Mouse (Mus musculus) MEL (cell line): ENCODE data around the gene Ints14. TPM values are rescaled to one million over a fixed set of nuclear protein-coding genes. Genes with fewer than 3 reads are reported as not detected.

ENCODE experiments used
- DNase-seq: peaks from one replicate; pipeline ENCODE4 v3.0.0; 2011; ENCODE audit warnings: low read depth, low spot score
- H3K27ac ChIP-seq: 2 replicates; pipeline ENCODE4 v1.5.1; 2012; ENCODE audit warnings: low read depth, mild to moderate bottlenecking, control low read depth, low read length, moderate library complexity; ENCODE audit not compliant: control insufficient read depth
- H3K27me3 ChIP-seq, 2 experiments: fragments of 150-350 bp in 1 of 2; sonication (generic) in 1 of 2; 2 replicates each; pipeline ENCODE4 v1.6.1; 2012; ENCODE audit warnings: low read length in 2 of 2, mild to moderate bottlenecking in 2 of 2, improper control_type of control experiment in 1 of 2, moderate library complexity in 1 of 2; ENCODE audit not compliant: insufficient read depth in 2 of 2, control insufficient read depth in 1 of 2
- H3K36me3 ChIP-seq, 2 experiments: 2 replicates each; pipeline ENCODE4 v1.6.1; 2012 to 2014; ENCODE audit warnings: low read length in 2 of 2, improper control_type of control experiment in 1 of 2, inconsistent platforms in 1 of 2, mild to moderate bottlenecking in 1 of 2; ENCODE audit not compliant: insufficient read depth in 2 of 2, control insufficient read depth in 1 of 2
- H3K4me1 ChIP-seq, 2 experiments: fragments of 150-350 bp in 1 of 2; sonication (generic) in 1 of 2; 2 replicates each; pipeline ENCODE4 v1.6.1; 2012; ENCODE audit warnings: low read length in 2 of 2, improper control_type of control experiment in 1 of 2, mild to moderate bottlenecking in 1 of 2; ENCODE audit not compliant: insufficient read depth in 2 of 2, control insufficient read depth in 1 of 2
- H3K4me3 ChIP-seq, 2 experiments: fragments of 150-350 bp in 1 of 2; sonication (generic) in 1 of 2; 2 replicates each; pipeline ENCODE4 v1.5.1; 2012; ENCODE audit warnings: low read depth in 2 of 2, low read length in 2 of 2, mild to moderate bottlenecking in 2 of 2, moderate library complexity in 2 of 2, control low read depth in 1 of 2, improper control_type of control experiment in 1 of 2; ENCODE audit not compliant: control insufficient read depth in 1 of 2, insufficient read depth in 1 of 2
- H3K79me2 ChIP-seq: 2 replicates; pipeline ENCODE4 v1.6.1; 2012; ENCODE audit warnings: mild to moderate bottlenecking, low read length, moderate library complexity; ENCODE audit not compliant: control insufficient read depth, poor library complexity, insufficient read depth
- H3K9ac ChIP-seq: 2 replicates; pipeline ENCODE4 v1.6.1; 2012; ENCODE audit warnings: low read depth, mild to moderate bottlenecking, control low read depth, low read length, moderate library complexity; ENCODE audit not compliant: control insufficient read depth, poor library complexity, severe bottlenecking
- H3K9me3 ChIP-seq: fragments of 150-350 bp; sonication (generic); replicated peaks from 2 replicates; pipeline ENCODE4 v1.6.1; 2012; ENCODE audit warnings: mild to moderate bottlenecking, low read length, improper control_type of control experiment, moderate library complexity; ENCODE audit not compliant: insufficient read depth
- CHD1 ChIP-seq: IDR thresholded peaks from 2 replicates; pipeline ENCODE4 v1.6.1; 2012; ENCODE audit warnings: low read depth, mild to moderate bottlenecking, inconsistent platforms, low read length, improper control_type of control experiment
- ELF1 ChIP-seq: IDR thresholded peaks from 2 replicates; pipeline ENCODE4 v1.6.1; 2014; ENCODE audit warnings: low read depth, mild to moderate bottlenecking, inconsistent platforms, low read length, improper control_type of control experiment, moderate library complexity
- GATA1 ChIP-seq: IDR thresholded peaks from 2 replicates; pipeline ENCODE4 v1.6.1; 2011; ENCODE audit warnings: low read depth, low read length, improper control_type of control experiment
- HCFC1 ChIP-seq: IDR thresholded peaks from 2 replicates; pipeline ENCODE4 v1.6.1; 2012; ENCODE audit warnings: low read depth, mild to moderate bottlenecking, inconsistent platforms, low read length, improper control_type of control experiment, moderate library complexity
- JUND ChIP-seq: IDR thresholded peaks from 2 replicates; pipeline ENCODE4 v1.6.1; 2011; ENCODE audit warnings: low read depth, mild to moderate bottlenecking, improper control_type of control experiment, low read length
- MAZ ChIP-seq: IDR thresholded peaks from 2 replicates; pipeline ENCODE4 v1.6.1; 2012; ENCODE audit warnings: low read depth, mild to moderate bottlenecking, inconsistent platforms, low read length, improper control_type of control experiment
- MEF2A ChIP-seq: IDR thresholded peaks from 2 replicates; pipeline ENCODE4 v1.6.1; 2014; ENCODE audit warnings: low read depth, mild to moderate bottlenecking, inconsistent platforms, low read length, improper control_type of control experiment; ENCODE audit not compliant: poor library complexity, insufficient replicate concordance, severe bottlenecking; ENCODE audit errors: extremely low read depth
- NELFE ChIP-seq: IDR thresholded peaks from 2 replicates; pipeline ENCODE4 v1.6.1; 2011; ENCODE audit warnings: low read depth, low read length, improper control_type of control experiment
- POLR2A ChIP-seq, 2 experiments: IDR thresholded peaks; 2 replicates each; pipeline ENCODE4 v1.6.1; 2011 to 2012; ENCODE audit warnings: low read length in 2 of 2, mild to moderate bottlenecking in 2 of 2, control low read depth in 1 of 2, improper control_type of control experiment in 1 of 2, low read depth in 1 of 2, moderate library complexity in 1 of 2; ENCODE audit not compliant: control insufficient read depth in 1 of 2, insufficient read depth in 1 of 2, poor library complexity in 1 of 2
- POLR2AphosphoS2 ChIP-seq: IDR thresholded peaks from 2 replicates; pipeline ENCODE4 v1.6.1; 2011; ENCODE audit warnings: low read length, improper control_type of control experiment
- RCOR1 ChIP-seq: IDR thresholded peaks from 2 replicates; pipeline ENCODE4 v1.6.1; 2012; ENCODE audit warnings: low read depth, mild to moderate bottlenecking, inconsistent platforms, low read length, improper control_type of control experiment
- SIN3A ChIP-seq: IDR thresholded peaks from 2 replicates; pipeline ENCODE4 v1.6.1; 2012; ENCODE audit warnings: low read length, improper control_type of control experiment, inconsistent platforms
- TAL1 ChIP-seq: IDR thresholded peaks from 2 replicates; pipeline ENCODE4 v1.6.1; 2012; ENCODE audit warnings: mild to moderate bottlenecking, inconsistent platforms, low read length, moderate library complexity, mixed read lengths
- TBP ChIP-seq: IDR thresholded peaks from 2 replicates; pipeline ENCODE4 v1.8.0; 2011; ENCODE audit warnings: low read depth, low read length, improper control_type of control experiment
- ZC3H11A ChIP-seq: IDR thresholded peaks from 2 replicates; pipeline ENCODE4 v1.6.1; 2012; ENCODE audit warnings: low read depth, mild to moderate bottlenecking, inconsistent platforms, low read length, improper control_type of control experiment
- ZMIZ1 ChIP-seq: IDR thresholded peaks from 2 replicates; pipeline ENCODE4 v1.6.1; 2012; ENCODE audit warnings: low read depth, mild to moderate bottlenecking, inconsistent platforms, low read length, improper control_type of control experiment, moderate library complexity
- ZNF384 ChIP-seq: IDR thresholded peaks from 2 replicates; pipeline ENCODE4 v1.6.1; 2012; ENCODE audit warnings: low read depth, mild to moderate bottlenecking, inconsistent platforms, low read length, improper control_type of control experiment
- polyA plus RNA-seq, 2 experiments: library from polyadenylated mRNA; stranded (reverse) in 1 of 2; unstranded in 1 of 2; fragments of >175 nt in 1 of 2; fragments of >200 nt in 1 of 2; gene quantifications; 2 replicates each; pipeline versions ENCODE4 v1.2.1 to v1.2.4; 2012; ENCODE audit warnings: low replicate concordance in 2 of 2, low read depth in 1 of 2; ENCODE audit not compliant: insufficient read length in 2 of 2, insufficient read depth in 1 of 2, missing spikeins in 1 of 2
- total RNA-seq: library from RNA; depleted of rRNA; stranded (reverse); fragments of 300-350 nt; gene quantifications from 2 replicates; pipeline ENCODE4 v1.2.3, GENCODE M21; 2012

Gene Ints14
- total and polyA plus RNA-seq, 3 experiments = 37.9 to 54.1 TPM; not detected in 1

DNA sequence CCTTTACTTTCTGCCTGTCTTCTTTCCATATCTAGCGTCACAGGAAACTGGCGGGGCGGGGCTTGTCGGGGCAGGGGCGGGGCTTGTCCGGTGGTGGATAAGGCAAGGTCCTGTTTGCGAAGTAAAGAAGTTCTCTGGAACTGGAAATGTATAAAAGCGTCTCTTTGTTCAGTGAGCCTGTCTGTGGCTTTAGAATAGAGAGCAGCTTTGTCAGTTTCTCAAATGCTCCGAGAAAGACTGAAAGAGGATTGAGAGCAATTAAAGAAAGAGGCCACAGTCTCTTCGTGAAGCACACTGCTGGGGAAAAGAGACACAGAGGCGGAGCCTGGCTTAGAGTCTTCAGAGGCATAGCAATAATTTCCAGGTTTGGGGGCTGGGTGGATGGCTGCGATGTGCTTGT, 4.4 kb upstream of the Ints14 start:
- Histone ChIP-seq H3K9ac (peak overlapping the region; percentile 89), H3K36me3 (peaks cover 0 to 10% of the 10 kb centered on the region in 2 experiments; a peak in 2 of 4 replicates), H3K27me3 (no peaks in the 10 kb centered on the region), H3K79me2 (peaks cover 2% of the 10 kb centered on the region; the same call in 1 of the 2 replicates), H3K27ac (peak overlapping the region; percentile 98), H3K4me1 (peaks cover 0 to 13% of the 10 kb centered on the region in 2 experiments; a peak in 1 of 4 replicates), H3K4me3 (peak overlapping the region; percentile 68 to 75), H3K9me3 (no peaks in the 10 kb centered on the region)
- DNase-seq = peak; percentile 87
- no peak for TF ChIP-seq JUND
- no peak for TF ChIP-seq CHD1
- TF ChIP-seq TBP = peak; percentile 58; the same call in 1 of the 2 replicates
- 0 out of 2 replicates have a peak, but pooled peaks have one; percentile 10 for TF ChIP-seq ZMIZ1
- TF ChIP-seq NELFE = peak; percentile 35
- TF ChIP-seq ELF1 = no peak
- TF ChIP-seq GATA1 = peak; percentile 43
- no peak for TF ChIP-seq MAZ
- TF ChIP-seq POLR2AphosphoS2 = no peak
- peak in 1 of 2 experiments; percentile 62; a peak in 2 of 4 replicates for TF ChIP-seq POLR2A (IDR thresholded peaks at IDR 0.05; ENCODE audit: control insufficient read depth in 1 of 2, insufficient read depth in 1 of 2, low read depth in 1 of 2, low read length in 2 of 2, poor library complexity in 1 of 2)
- no peak for TF ChIP-seq MEF2A
- peak; percentile 82 for TF ChIP-seq SIN3A
- no peak for TF ChIP-seq TAL1
- peak; percentile 53; the same call in 1 of the 2 replicates for TF ChIP-seq HCFC1

DNA sequence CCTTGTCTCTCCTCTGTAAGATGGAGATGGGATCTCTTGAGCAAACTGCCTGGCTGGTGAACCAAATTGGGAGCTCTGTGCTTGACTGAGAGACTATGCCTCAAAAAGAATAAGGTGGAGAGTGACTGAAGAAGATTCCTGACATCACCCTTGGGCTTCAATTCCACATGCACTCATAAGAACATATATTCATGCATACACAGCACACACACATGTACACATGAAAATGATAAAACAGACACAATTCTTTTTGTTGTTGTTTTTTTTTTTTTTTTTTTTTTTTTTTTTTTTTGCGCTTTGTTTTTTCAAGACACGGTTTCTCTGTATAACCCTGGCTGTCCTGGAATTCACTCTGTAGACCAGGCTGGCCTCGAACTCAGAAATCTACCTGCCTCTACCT, 3.4 kb upstream of the Ints14 start:
- Histone ChIP-seq H3K9ac (no peak overlapping the region), H3K79me2 (peaks cover 7% of the 10 kb centered on the region), H3K36me3 (peaks cover 0 to 14% of the 10 kb centered on the region in 2 experiments; a peak in 2 of 4 replicates), H3K4me1 (peaks cover 0 to 17% of the 10 kb centered on the region in 2 experiments; a peak in 3 of 4 replicates), H3K27me3 (no peaks in the 10 kb centered on the region), H3K9me3 (no peaks in the 10 kb centered on the region), H3K4me3 (no peak overlapping the region), H3K27ac (no peak overlapping the region)
- TF ChIP-seq ZC3H11A = no peak
- TF ChIP-seq RCOR1 = no peak
- TF ChIP-seq ZNF384 = peak; percentile 75
- no peak for DNase-seq
